Mouse (Mus musculus) hindbrain, embryonic 15.5 days (tissue): ENCODE measurements around the gene Dcaf8. TPM values are rescaled to one million over a fixed set of nuclear protein-coding genes. Genes with fewer than 3 reads are reported as not detected.

Experiments used
- ATAC-seq: fragments of 200-750 bp; cut with Nextera tagmentation; 2 replicates; pipeline ENCODE4 v1.8.0; 2017; ENCODE audit warnings: low read depth, moderate number of reproducible peaks, moderate TSS enrichment; ENCODE audit not compliant: low FRiP score
- H3K27ac ChIP-seq: fragments of 300-500 bp; sonication (generic); replicated peaks from 2 replicates; pipeline ENCODE4 v1.5.1; 2015; ENCODE audit warnings: mild to moderate bottlenecking, inconsistent platforms
- H3K27me3 ChIP-seq: fragments of 300-500 bp; sonication (generic); 2 replicates; pipeline ENCODE4 v1.6.1; 2015; ENCODE audit warnings: control low read depth, inconsistent platforms
- H3K36me3 ChIP-seq: fragments of 300-500 bp; sonication (generic); 2 replicates; pipeline ENCODE4 v1.6.1; 2015; ENCODE audit warnings: control low read depth, inconsistent platforms
- H3K4me1 ChIP-seq: fragments of 300-500 bp; sonication (generic); replicated peaks from 2 replicates; pipeline ENCODE4 v1.6.1; 2015; ENCODE audit warnings: control low read depth, inconsistent platforms
- H3K4me2 ChIP-seq: fragments of 300-500 bp; sonication (generic); 2 replicates; pipeline ENCODE4 v1.6.1; 2015; ENCODE audit warnings: moderate library complexity, mild to moderate bottlenecking, inconsistent platforms
- H3K4me3 ChIP-seq: fragments of 300-500 bp; sonication (generic); 2 replicates; pipeline ENCODE4 v1.5.1; 2015; ENCODE audit warnings: mild to moderate bottlenecking, inconsistent platforms
- H3K9ac ChIP-seq: fragments of 300-500 bp; sonication (generic); 2 replicates; pipeline ENCODE4 v1.6.1; 2015; ENCODE audit warnings: inconsistent platforms
- H3K9me3 ChIP-seq: fragments of 300-500 bp; sonication (generic); 2 replicates; pipeline ENCODE4 v1.6.1; 2016; ENCODE audit warnings: control low read depth, inconsistent platforms
- WGBS: fragments of 180-500 bp; shearing (Covaris S2); methylation state at CpG from one replicate; pipeline ENCODE4 v1.1.7; 2015; 5-methylcytosine and 5-hydroxymethylcytosine counted together
- polyA plus RNA-seq: library from polyadenylated mRNA; unstranded; fragments of >200 nt; fragmentation: Nextera tagmentation; extraction: Ambion mirVana; gene quantifications from 2 replicates; pipeline ENCODE4 v1.2.1, GENCODE M21; 2015

Dcaf8 gene
- polyA plus RNA-seq, 1 experiment from 2014 or later = 84.6 TPM

DNA sequence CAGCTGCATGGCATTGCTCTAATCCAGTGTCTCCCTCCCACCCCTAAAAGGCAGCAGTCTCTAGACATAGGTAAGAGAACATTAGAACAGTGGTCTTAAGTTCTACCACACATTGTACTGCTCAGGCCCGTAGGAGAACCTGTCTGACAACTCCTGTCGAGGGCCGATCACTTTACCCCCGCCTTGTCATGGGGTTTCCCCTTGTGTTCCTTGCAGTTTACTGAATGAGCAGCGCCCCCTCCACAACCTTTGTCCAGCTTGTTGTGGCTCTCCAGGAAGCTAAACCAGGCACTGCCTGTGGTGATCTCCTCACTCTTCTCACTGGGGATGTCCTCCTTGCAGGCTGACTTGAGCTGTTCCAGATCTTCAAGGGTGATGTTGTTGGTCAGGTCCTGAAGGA is 52.3 kb downstream of the Dcaf8 start:
- Histone ChIP-seq H3K36me3 (peaks cover 46% of the 10 kb centered on the region), H3K4me1 (peaks cover 59% of the 10 kb centered on the region), H3K27ac (peak overlapping the region; percentile 88), H3K4me3 (no peak overlapping the region), H3K27me3 (no peaks in the 10 kb centered on the region), H3K4me2 (peak overlapping the region; percentile 93), H3K9ac (no peak overlapping the region), H3K9me3 (no peaks in the 10 kb centered on the region)
- WGBS = 65% methylated on average over 5 of the region's 5 CpGs
- ATAC-seq = no peak

DNA sequence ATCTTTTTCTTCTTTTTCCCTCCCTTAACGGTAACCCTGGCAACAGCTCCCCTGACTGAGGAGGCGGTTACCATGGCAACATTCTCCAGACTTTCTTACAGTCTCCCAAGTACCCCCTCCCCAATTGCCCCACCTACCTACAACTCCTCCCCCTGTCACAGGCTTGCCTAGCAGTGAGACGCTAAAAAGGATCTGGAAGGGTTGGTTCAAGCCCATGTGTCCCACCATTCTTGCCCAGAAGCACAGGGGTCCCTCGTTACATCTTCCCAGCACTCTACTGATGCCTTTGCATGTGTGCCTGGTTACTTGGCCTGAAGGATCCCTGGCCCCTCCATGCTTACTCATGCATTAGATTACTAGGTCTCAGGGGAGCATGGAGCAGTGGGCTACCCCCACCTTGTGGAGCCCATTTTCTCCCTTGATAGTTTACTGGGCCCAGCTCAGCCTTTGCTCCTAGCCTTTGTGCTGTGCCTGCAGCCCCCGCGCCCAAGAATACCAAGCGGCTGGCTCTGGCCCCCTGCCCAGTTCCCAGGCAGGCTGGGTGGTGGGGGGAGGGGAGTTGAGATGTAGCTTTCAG is 53.1 kb downstream of the Dcaf8 start:
- WGBS = 7% methylated on average over 7 of the region's 7 CpGs
- H3K27ac ChIP-seq = peak overlapping the region; percentile 88
- peaks cover 40% of the 10 kb centered on the region for H3K36me3 ChIP-seq
- H3K9me3 ChIP-seq = no peaks in the 10 kb centered on the region
- peak overlapping the region; percentile 14; the same call in 1 of the 2 replicates for H3K4me3 ChIP-seq
- H3K4me2 ChIP-seq = peak overlapping the region; percentile 93
- peak; percentile 64 for ATAC-seq
- H3K27me3 ChIP-seq = no peaks in the 10 kb centered on the region
- H3K4me1 ChIP-seq = peaks cover 65% of the 10 kb centered on the region
- no peak overlapping the region for H3K9ac ChIP-seq

DNA sequence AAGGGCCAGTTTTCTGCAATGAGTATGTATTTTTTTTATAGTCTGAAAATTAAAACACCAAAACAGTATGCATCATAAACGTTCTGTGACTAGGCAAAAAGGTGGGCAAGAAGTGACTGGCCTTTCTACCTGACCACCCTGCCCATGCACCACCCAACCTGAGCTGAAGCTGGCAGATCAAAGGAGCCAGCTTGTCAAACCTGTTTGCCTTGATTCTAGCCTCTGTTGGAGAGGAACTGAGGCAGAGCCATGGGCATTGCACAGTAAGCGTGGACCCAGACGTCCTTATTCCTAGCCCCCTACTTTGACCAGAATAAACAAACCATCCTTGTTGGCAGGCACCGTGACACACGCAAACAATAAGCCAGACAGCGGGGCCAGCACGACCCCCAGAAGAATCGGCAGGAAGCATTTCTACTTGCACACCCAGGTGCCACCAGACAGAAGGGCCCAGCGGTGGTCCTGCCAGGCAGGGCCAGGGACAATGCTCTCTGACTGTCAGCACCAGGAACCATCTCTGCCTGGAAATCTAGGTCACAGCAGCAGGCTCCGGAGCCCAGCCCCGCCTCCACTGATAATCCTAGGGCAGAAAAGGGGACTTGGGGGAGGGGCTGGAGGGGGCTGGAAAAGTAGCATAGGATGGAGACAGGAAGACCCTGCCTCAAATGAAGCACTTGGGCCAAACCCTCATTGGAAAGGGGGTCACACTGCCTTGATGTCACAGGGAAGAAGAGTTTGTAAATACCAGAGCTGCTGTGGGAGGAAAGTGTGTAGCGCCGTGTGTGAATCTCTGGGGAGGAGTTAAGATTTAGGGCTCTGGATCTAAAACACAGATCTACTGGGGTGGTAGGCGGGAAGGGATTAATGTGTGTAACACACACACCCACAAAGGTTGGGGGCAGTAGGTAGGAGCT is 54.3 kb downstream of the Dcaf8 start:
- Histone ChIP-seq H3K4me3 (peak overlapping the region; percentile 23), H3K36me3 (peaks cover 28% of the 10 kb centered on the region), H3K4me1 (peaks cover 71% of the 10 kb centered on the region), H3K9ac (peak overlapping the region; percentile 27; the same call in 1 of the 2 replicates), H3K27ac (peak overlapping the region; percentile 88), H3K4me2 (peak overlapping the region; percentile 93), H3K9me3 (no peaks in the 10 kb centered on the region), H3K27me3 (no peaks in the 10 kb centered on the region)
- ATAC-seq = no peak
- WGBS = 5% methylated on average over 14 of the region's 14 CpGs

DNA sequence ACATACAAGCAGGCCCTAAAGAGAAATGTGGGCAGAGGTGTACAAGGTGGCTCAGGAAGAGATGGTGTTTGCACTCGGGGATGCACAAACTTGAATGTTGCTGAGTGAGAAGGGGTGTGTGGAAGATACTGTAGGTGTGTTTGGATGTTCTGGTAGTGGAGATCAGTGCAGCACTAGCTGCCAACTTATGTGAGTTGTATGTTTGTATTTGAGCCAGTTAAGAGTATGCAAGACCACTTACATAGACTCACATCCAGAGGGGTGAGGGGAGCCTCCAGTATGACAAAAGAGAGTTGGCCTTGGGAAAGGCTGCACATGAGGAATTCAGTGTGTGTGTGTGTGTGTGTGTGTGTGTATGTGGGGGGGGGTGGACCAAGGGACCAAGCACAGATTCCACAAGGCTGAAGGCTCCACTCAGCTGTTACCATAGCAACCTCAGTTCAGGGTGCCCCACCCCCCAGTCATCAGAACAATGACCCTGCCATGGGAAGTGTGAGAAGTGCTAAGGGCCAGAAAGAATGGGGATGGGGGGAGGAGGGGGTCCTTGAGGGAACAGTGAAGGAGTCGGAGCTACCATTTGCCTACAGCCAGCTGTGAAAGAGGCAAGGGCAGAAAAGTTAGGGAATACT is 55.1 kb downstream of the Dcaf8 start:
- Histone ChIP-seq H3K36me3 (peaks cover 21% of the 10 kb centered on the region), H3K9ac (0 out of 2 replicates have a peak overlapping the region, but pooled peaks have one; percentile 27), H3K4me3 (peak overlapping the region; percentile 72; the same call in 1 of the 2 replicates), H3K9me3 (no peaks in the 10 kb centered on the region), H3K27me3 (no peaks in the 10 kb centered on the region), H3K4me1 (peaks cover 72% of the 10 kb centered on the region), H3K4me2 (peak overlapping the region; percentile 93), H3K27ac (peak overlapping the region; percentile 88)
- ATAC-seq = peak; percentile 10; the same call in 1 of the 2 replicates
- WGBS = 4% methylated on average over 2 of the region's 2 CpGs

DNA sequence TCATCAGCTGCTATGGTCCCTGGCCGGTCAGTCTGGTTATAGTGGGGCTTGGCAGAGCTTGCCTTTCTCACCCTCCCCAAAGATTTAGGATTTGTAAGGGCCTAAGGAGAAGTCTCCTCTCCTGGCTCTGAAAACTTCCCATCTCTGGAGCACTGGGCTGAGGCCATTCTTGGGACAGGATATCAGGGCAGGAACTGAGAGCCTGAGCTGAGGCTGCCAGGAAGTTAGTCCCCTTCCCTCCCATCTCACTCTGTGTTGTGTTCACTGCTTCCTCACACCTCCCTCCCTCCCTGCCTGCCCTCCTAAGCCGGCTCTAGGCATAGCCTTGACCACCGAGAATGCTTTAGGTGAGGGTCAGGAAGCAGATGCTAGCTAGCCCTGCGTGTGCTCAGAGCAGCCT is 55.7 kb downstream of the Dcaf8 start:
- no peaks in the 10 kb centered on the region for H3K27me3 ChIP-seq
- H3K9ac ChIP-seq = peak overlapping the region; percentile 95; the same call in 1 of the 2 replicates
- H3K36me3 ChIP-seq = peaks cover 15% of the 10 kb centered on the region
- H3K4me1 ChIP-seq = peaks cover 72% of the 10 kb centered on the region
- H3K27ac ChIP-seq = peak overlapping the region; percentile 88
- H3K4me2 ChIP-seq = peak overlapping the region; percentile 93
- 4% methylated on average over 4 of the region's 4 CpGs for WGBS
- H3K4me3 ChIP-seq = peak overlapping the region; percentile 72
- H3K9me3 ChIP-seq = no peaks in the 10 kb centered on the region
- no peak for ATAC-seq

DNA sequence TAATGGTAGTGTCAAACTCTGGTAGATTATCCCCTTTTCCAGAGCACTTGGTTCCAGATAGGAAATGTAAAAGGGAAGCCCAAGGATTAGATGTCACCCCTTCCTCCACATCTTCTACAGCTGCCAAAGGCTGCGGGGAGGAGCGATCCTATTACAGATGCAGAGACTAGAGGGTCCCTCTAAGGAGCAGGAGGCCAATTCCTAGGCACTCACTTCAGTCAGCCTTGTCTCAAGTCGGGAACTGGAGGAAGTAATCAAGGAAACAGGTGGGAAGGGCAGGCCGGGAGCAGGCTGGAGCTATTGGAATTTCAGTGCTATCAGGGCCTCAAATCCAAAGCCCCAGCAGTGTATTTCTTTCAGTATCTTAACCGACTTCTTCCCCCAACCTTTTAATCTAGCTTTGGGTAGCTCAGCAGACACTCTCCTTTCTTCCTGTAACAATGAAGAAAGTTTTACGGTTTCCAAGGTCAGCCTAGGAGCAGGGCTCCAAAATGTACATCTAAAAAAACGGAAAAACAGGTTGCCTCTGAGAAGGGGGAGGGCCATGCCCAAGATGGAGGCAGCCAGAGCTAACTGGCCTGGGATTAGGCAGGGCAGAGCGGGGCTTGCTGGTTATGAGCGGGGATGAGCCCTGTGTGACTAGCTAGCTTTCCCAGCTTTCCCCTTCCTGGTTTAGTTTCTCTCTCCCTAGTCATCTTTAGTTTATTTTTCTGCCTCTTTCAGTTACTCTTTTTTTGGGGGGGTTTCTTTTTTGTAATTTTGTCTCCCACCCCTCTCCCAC is 56.3 kb downstream of the Dcaf8 start:
- H3K4me3 ChIP-seq = peak overlapping the region; percentile 72
- peak overlapping the region; percentile 95 for H3K9ac ChIP-seq
- H3K27ac ChIP-seq = peak overlapping the region; percentile 88
- peaks cover 72% of the 10 kb centered on the region for H3K4me1 ChIP-seq
- H3K9me3 ChIP-seq = no peaks in the 10 kb centered on the region
- H3K36me3 ChIP-seq = peaks cover 10% of the 10 kb centered on the region; the same call in 1 of the 2 replicates
- no peak for ATAC-seq
- no peaks in the 10 kb centered on the region for H3K27me3 ChIP-seq
- H3K4me2 ChIP-seq = peak overlapping the region; percentile 93
- WGBS = 7% methylated on average over 9 of the region's 9 CpGs

DNA sequence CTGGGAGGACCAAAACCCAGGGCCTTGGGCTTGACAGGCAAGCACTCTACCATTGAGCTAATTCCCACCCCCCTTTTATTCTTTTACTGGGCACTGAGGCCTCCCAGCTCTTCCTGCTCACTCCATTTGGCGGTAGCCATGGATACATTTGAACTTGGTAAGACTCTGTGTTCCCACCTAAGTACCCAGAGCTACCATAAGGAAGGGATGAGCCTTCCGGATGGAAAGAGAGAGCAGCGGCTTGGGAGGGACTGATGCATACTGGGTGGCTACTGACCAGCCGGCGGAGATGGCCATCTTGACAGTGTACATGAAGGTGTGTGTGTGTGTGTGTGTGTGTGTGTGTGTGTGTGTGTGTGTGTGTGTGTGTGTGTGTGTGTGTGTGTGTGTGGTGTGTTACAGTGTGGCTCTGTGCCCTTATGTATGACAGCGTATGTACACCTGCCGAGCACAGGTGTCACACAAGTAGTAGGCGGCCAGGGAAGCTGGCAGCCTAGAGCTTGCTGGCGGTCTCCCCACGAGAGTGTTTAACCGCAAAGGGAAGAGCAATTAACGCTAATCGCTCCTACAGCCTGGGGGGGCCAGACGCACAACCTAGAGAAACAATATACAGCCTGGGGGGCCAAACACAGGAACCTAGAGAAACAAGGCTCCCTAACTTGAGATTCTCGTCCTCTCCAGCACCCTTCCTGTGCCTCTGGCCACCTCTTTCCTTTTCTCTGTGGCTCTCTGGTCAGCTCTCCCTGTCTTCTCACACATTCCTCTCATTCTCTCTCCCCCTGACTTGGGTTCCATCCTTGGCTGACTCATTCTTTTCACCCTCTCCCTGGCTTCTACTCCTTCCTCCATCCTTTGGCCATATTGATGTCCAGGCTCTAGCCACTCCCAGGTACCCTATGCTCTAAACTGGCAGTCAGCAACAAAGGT is 57.2 kb downstream of the Dcaf8 start:
- H3K4me1 ChIP-seq = peaks cover 67% of the 10 kb centered on the region
- no peak for ATAC-seq
- peaks cover 2% of the 10 kb centered on the region; the same call in 1 of the 2 replicates for H3K36me3 ChIP-seq
- no peaks in the 10 kb centered on the region for H3K9me3 ChIP-seq
- H3K4me2 ChIP-seq = peak overlapping the region; percentile 93
- H3K27me3 ChIP-seq = no peaks in the 10 kb centered on the region
- H3K27ac ChIP-seq = peak overlapping the region; percentile 95
- peak overlapping the region; percentile 72 for H3K4me3 ChIP-seq
- WGBS = 14% methylated on average over 15 of the region's 15 CpGs
- H3K9ac ChIP-seq = peak overlapping the region; percentile 95

DNA sequence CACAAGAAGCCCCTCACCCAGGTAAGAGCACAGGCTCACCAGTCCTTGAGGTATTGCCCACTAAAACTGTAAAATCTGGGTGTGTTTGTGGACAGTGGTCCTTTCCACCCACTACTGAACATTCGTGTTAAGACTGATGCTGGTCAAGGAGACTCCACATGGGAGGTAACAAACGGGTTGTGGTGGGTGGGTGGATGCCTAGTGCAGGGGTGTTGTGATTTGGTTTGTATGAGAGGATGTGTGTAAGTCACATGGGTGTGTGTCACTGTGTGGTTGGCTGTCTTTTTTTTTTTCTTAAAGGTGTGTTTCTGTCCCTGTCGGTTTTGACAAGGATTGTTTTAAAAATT is 57.8 kb downstream of the Dcaf8 start:
- no peak for ATAC-seq
- 4% methylated on average over 3 of the region's 3 CpGs for WGBS

DNA sequence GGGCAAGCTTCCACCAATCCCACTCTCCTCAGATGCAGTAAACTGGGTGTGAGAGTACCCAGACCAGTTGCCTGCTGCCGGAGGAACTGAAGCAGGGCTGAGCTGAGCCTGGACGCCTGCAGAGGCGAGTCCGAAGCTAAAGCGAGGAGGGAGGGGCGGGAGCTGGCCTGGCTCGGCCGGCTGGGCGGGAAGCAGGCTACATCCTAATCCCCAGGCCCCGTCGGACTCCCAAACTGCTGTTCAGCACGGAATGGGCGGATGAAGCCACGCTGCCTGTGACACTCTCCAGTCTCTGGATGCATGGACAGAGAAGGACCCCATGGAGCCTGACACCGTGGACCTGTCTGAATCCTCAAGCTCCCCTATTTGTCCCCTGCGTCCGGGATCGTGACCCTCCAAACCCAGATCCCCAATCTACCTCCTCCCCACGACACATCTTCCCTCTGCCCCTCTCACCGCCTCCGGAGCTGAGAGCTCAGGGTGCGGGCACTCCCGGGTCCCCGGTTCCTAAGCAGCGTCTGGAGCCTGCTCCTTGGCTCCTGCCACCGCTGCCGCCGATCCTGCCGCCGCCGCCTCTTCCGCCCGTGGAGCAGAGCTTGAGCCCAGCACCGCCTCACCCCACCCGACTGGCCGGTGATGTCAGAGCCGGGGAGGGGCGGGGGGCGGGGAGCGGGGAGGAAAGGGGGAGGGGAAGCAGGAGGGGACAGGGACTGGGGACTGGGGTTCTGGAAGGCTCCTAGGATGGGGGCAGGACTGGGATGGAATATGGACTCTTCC is 58.4 kb downstream of the Dcaf8 start, which contains the start of gene Pea15a:
Gene Pea15a, minus strand, starts transcription at position 664 of the 777 bp plus-strand sequence.
- Histone ChIP-seq H3K4me2 (peak within 1 kb of the TSS; percentile 93), H3K27ac (peak within 1 kb of the TSS; percentile 95), H3K27me3 (no peaks in the 10 kb centered on the region), H3K4me1 (peaks cover 55% of the 10 kb centered on the region), H3K9me3 (no peaks in the 10 kb centered on the region), H3K4me3 (peak within 1 kb of the TSS; percentile 72), H3K36me3 (no peaks in the 10 kb centered on the region), H3K9ac (peak within 1 kb of the TSS; percentile 95)
- peak; percentile 71 for ATAC-seq
- under 1% methylated on average over 39 of the region's 40 CpGs for WGBS

More for the DNA sequence above, 57.8 kb downstream of the Dcaf8 start:
- Histone ChIP-seq H3K4me3 (peak overlapping the region; percentile 72), H3K9ac (peak overlapping the region; percentile 95), H3K36me3 (no peaks in the 10 kb centered on the region), H3K4me1 (peaks cover 61% of the 10 kb centered on the region), H3K4me2 (peak overlapping the region; percentile 93), H3K27ac (peak overlapping the region; percentile 95), H3K9me3 (no peaks in the 10 kb centered on the region), H3K27me3 (no peaks in the 10 kb centered on the region)

DNA sequence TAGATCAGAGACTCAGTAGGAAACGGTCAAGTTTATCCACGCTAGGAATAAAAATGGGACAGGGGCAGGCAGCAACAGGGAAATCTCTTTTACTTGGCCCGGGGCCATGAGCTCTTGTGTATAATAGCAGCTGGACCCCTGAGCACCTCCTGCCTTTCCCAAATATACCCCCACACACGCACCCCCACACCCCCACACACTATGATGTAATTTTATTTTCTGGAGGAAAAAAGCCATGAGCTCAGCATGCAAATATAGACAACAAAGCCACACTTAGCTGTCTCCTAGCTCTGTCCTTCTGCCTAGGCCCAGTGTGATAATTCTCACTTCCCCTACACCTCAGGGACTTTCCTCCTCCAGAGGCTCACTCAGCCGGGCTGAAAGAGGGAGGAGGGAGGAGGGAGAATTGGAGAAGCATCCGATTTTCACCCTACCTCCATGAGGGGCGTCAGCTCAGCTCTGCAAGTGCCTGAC is 59.3 kb downstream of the Dcaf8 start:
- Histone ChIP-seq H3K36me3 (no peaks in the 10 kb centered on the region), H3K9ac (peak overlapping the region; percentile 95), H3K4me2 (peak overlapping the region; percentile 93), H3K4me1 (peaks cover 46% of the 10 kb centered on the region), H3K27me3 (no peaks in the 10 kb centered on the region), H3K27ac (peak overlapping the region; percentile 95), H3K4me3 (peak overlapping the region; percentile 72), H3K9me3 (no peaks in the 10 kb centered on the region)
- ATAC-seq = 0 out of 2 replicates have a peak, but pooled peaks have one; percentile 2
- 8% methylated on average over 7 of the region's 7 CpGs for WGBS
